Mouse (Mus musculus) CH12.LX (cell line): ENCODE data around the gene Ugt3a1. TPM values are rescaled to one million over a fixed set of nuclear protein-coding genes. Genes with fewer than 3 reads are reported as not detected.

Experiments
- DNase-seq: peaks from one replicate; pipeline ENCODE4 v3.0.0-alpha.2; 2013; ENCODE audit errors: extremely low read depth
- H3K27ac ChIP-seq: 2 replicates; pipeline ENCODE4 v1.5.1; 2012; ENCODE audit warnings: low read depth, mild to moderate bottlenecking, control low read depth, moderate library complexity; ENCODE audit not compliant: insufficient read depth
- H3K27me3 ChIP-seq: replicated peaks from 2 replicates; pipeline ENCODE3; 2012; ENCODE audit warnings: inconsistent platforms
- H3K36me3 ChIP-seq, 2 experiments: replicated peaks in 1 of 2; 2 replicates each; pipeline versions ENCODE3 to v1.6.1; 2012; ENCODE audit warnings: inconsistent platforms in 1 of 2, low read length in 1 of 2, mild to moderate bottlenecking in 1 of 2, mixed read lengths in 1 of 2, moderate library complexity in 1 of 2; ENCODE audit not compliant: control insufficient read depth in 1 of 2, insufficient read depth in 1 of 2
- H3K4me1 ChIP-seq, 2 experiments: 2 replicates each; pipeline ENCODE4 v1.6.1; 2012; ENCODE audit warnings: inconsistent platforms in 1 of 2, moderate library complexity in 1 of 2; ENCODE audit not compliant: insufficient read depth in 2 of 2, control insufficient read depth in 1 of 2
- H3K4me2 ChIP-seq: 2 replicates; pipeline ENCODE4 v1.6.1; 2012; ENCODE audit warnings: low read depth, mild to moderate bottlenecking, control low read depth; ENCODE audit not compliant: poor library complexity, insufficient read depth, severe bottlenecking
- H3K4me3 ChIP-seq, 3 experiments: fragments of 150-350 bp in 1 of 3; sonication (generic) in 1 of 3; replicated peaks in 1 of 3; 2 replicates each; pipeline versions ENCODE3 to v1.5.1; 2011 to 2012; ENCODE audit warnings: low read depth in 2 of 3, low read length in 2 of 3, mild to moderate bottlenecking in 2 of 3, moderate library complexity in 2 of 3, control low read depth in 1 of 3, improper control_type of control experiment in 1 of 3, inconsistent platforms in 1 of 3, mixed read lengths in 1 of 3; ENCODE audit not compliant: poor library complexity in 1 of 3
- H3K79me2 ChIP-seq: replicated peaks from 2 replicates; pipeline ENCODE4 v1.6.1; 2012; ENCODE audit warnings: mild to moderate bottlenecking, moderate library complexity; ENCODE audit not compliant: control insufficient read depth, poor library complexity, insufficient read depth, severe bottlenecking; ENCODE audit errors: extremely low read depth
- H3K9ac ChIP-seq: 2 replicates; pipeline ENCODE4 v1.6.1; 2012; ENCODE audit warnings: low read depth, mild to moderate bottlenecking, control low read depth, moderate library complexity; ENCODE audit not compliant: insufficient read depth
- H3K9me3 ChIP-seq: replicated peaks from 2 replicates; pipeline ENCODE3; 2012; ENCODE audit warnings: low read length, inconsistent platforms, mixed read lengths
- CHD2 ChIP-seq: IDR thresholded peaks from 2 replicates; pipeline ENCODE4 v1.6.1; 2011; ENCODE audit warnings: low read length, improper control_type of control experiment
- CTCF ChIP-seq, 2 experiments: IDR thresholded peaks in 1 of 2; conservative IDR thresholded peaks in 1 of 2; 2 replicates each; pipeline ENCODE4 v1.5.1; 2011 to 2012; ENCODE audit warnings: low read depth in 2 of 2, low read length in 2 of 2, improper control_type of control experiment in 1 of 2, inconsistent platforms in 1 of 2, mild to moderate bottlenecking in 1 of 2, moderate library complexity in 1 of 2
- GABPA ChIP-seq: IDR thresholded peaks from 2 replicates; pipeline ENCODE4 v1.6.1; 2012; ENCODE audit warnings: low read depth, low read length, improper control_type of control experiment, inconsistent platforms; ENCODE audit not compliant: insufficient replicate concordance
- MEF2A ChIP-seq: IDR thresholded peaks from 2 replicates; pipeline ENCODE4 v1.6.1; 2014; ENCODE audit warnings: low read depth, mild to moderate bottlenecking, inconsistent platforms, low read length, improper control_type of control experiment, borderline replicate concordance
- MXI1 ChIP-seq: IDR thresholded peaks from 2 replicates; pipeline ENCODE4 v1.6.1; 2011; ENCODE audit warnings: mild to moderate bottlenecking, low read depth, low read length, improper control_type of control experiment
- RAD21 ChIP-seq: IDR thresholded peaks from 2 replicates; pipeline ENCODE4 v1.6.1; 2011; ENCODE audit warnings: low read depth, mild to moderate bottlenecking, low read length, improper control_type of control experiment, moderate library complexity
- SMC3 ChIP-seq: IDR thresholded peaks from 2 replicates; pipeline ENCODE4 v1.6.1; 2011; ENCODE audit warnings: low read depth, low read length, improper control_type of control experiment
- TBP ChIP-seq: conservative IDR thresholded peaks from 2 replicates; pipeline ENCODE4 v1.6.1; 2011; ENCODE audit warnings: low read depth, low read length, improper control_type of control experiment
- USF1 ChIP-seq: IDR thresholded peaks from 2 replicates; pipeline ENCODE4 v1.6.1; 2014; ENCODE audit warnings: low read depth, mild to moderate bottlenecking, inconsistent platforms, low read length, improper control_type of control experiment
- USF2 ChIP-seq: conservative IDR thresholded peaks from 2 replicates; pipeline ENCODE4 v1.6.1; 2011; ENCODE audit warnings: low read depth, low read length, improper control_type of control experiment
- ZMIZ1 ChIP-seq: IDR thresholded peaks from 2 replicates; pipeline ENCODE4 v1.6.1; 2012; ENCODE audit warnings: low read depth, mild to moderate bottlenecking, inconsistent platforms, low read length, improper control_type of control experiment
- dilution Hi-C: fragments of 300-500 bp; cut with MboI; formaldehyde crosslinking; loops from 2 replicates; pipeline ENCODE4 v1.14.3; 2020; ENCODE audit warnings: low sequenced_read_pairs; ENCODE audit not compliant: extremely low pct_unique_long_range_greater_than_20kb, extremely low pct_ligation_motif_present
- in situ Hi-C: fragments of 300-500 bp; cut with MboI; formaldehyde crosslinking; loops from 3 replicates; pipeline ENCODE4 v1.14.3; 2019; ENCODE audit warnings: low sequenced_read_pairs, low pct_ligation_motif_present, low pct_unique_long_range_greater_than_20kb, mixed read lengths
- polyA plus RNA-seq: library from polyadenylated mRNA; unstranded; fragments of >175 nt; gene quantifications from 2 replicates; pipeline ENCODE4 v1.2.1, GENCODE M21; 2012; ENCODE audit warnings: low read depth; ENCODE audit not compliant: insufficient read length
- total RNA-seq, 2 experiments: library from RNA; depleted of rRNA; stranded (reverse); fragments of 300-350 nt in 1 of 2; fragments of >200 nt in 1 of 2; gene quantifications; 2 replicates each; pipeline ENCODE4 v1.2.3; 2012 to 2014

The Ugt3a1 gene
- total and polyA plus RNA-seq, 3 experiments = not detected

- no peak overlapping the region for H3K4me2 ChIP-seq
- no peaks in the 10 kb centered on the region for H3K27me3 ChIP-seq
- no peaks in the 10 kb centered on the region for H3K79me2 ChIP-seq
- H3K9me3 ChIP-seq = no peaks in the 10 kb centered on the region
- in situ Hi-C loops = no loop called here
- no peak for TF ChIP-seq ZMIZ1
- TF ChIP-seq RAD21 = no peak
- no peak for TF ChIP-seq MXI1
- TF ChIP-seq TBP = no peak
- no peak for TF ChIP-seq CHD2
- 0 out of 4 replicates have a peak, but pooled peaks of 1 of the 2 experiments have one; percentile 1 for TF ChIP-seq CTCF (conservative IDR thresholded peaks at IDR 0.05 in 1 of 2, IDR thresholded peaks at IDR 0.05 in 1 of 2; ENCODE audit: low read depth in 2 of 2, low read length in 2 of 2)
- no peak for TF ChIP-seq USF1
- TF ChIP-seq, all 38 proteins: peak for 1
- no peak for DNase-seq
- Histone ChIP-seq H3K27ac (no peak overlapping the region), H3K4me1 (no peaks in the 10 kb centered on the region), H3K4me3 (no peak overlapping the region), H3K9ac (no peak overlapping the region), H3K36me3 (no peaks in the 10 kb centered on the region)
- dilution Hi-C loops = no loop called here
Observed at GRCm38 (mm10) chr15:9337021-9337420, 60.3 kb downstream of the Ugt3a1 start.

DNA sequence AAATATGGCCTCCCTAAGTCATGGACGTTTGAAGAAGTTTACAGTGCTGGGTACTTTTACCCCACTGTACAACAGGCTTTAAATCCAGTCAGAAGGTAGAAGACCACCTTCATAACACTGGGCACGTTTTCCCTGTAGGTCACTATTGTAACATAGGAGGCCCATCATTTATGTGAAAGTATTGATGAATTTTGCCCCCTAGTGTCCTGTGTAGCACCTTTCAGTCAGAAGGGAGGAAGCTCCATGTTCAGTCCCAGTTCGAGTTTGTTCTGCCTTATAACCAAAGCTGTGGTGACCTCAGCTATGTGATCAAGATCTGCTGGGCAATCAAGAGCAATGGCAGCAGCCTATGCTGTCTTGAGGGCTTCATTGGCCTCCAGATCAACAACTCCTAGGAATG is 72.1 kb downstream of the Ugt3a1 start:
- dilution Hi-C loops = no loop called here
- TF ChIP-seq GABPA = no peak
- peak in 1 of 2 experiments; percentile 48; a peak in 2 of 4 replicates for TF ChIP-seq CTCF (conservative IDR thresholded peaks at IDR 0.05 in 1 of 2, IDR thresholded peaks at IDR 0.05 in 1 of 2; ENCODE audit: low read depth in 2 of 2, low read length in 2 of 2)
- TF ChIP-seq CHD2 = no peak
- peak; percentile 28 for TF ChIP-seq RAD21
- TF ChIP-seq SMC3 = peak; percentile 39
- Histone ChIP-seq H3K4me2 (no peak overlapping the region), H3K27ac (no peak overlapping the region), H3K9ac (no peak overlapping the region), H3K79me2 (no peaks in the 10 kb centered on the region), H3K4me3 (no peak overlapping the region), H3K27me3 (no peaks in the 10 kb centered on the region), H3K9me3 (no peaks in the 10 kb centered on the region), H3K4me1 (peaks cover 0 to 5% of the 10 kb centered on the region in 2 experiments; a peak in 2 of 4 replicates), H3K36me3 (no peaks in the 10 kb centered on the region)
- in situ Hi-C loops = no loop called here
- DNase-seq = peak; percentile 22

- H3K9me3 ChIP-seq = no peaks in the 10 kb centered on the region
- dilution Hi-C loops = no loop called here
- no peak overlapping the region for H3K27ac ChIP-seq
- peak; percentile 34 for DNase-seq
- no peaks in the 10 kb centered on the region for H3K27me3 ChIP-seq
- H3K79me2 ChIP-seq = no peaks in the 10 kb centered on the region
- no peak overlapping the region for H3K4me2 ChIP-seq
- no peak overlapping the region for H3K9ac ChIP-seq
- TF ChIP-seq MEF2A (no peak), CTCF (conservative IDR thresholded peaks at IDR 0.05 in 1 of 2, IDR thresholded peaks at IDR 0.05 in 1 of 2; ENCODE audit: low read depth in 2 of 2, low read length in 2 of 2) (peak in 1 of 2 experiments; percentile 62; a peak in 2 of 4 replicates), RAD21 (peak; percentile 52), SMC3 (peak; percentile 45), USF2 (no peak)
- TF ChIP-seq, all 38 proteins: peak for 3
- no peaks in the 10 kb centered on the region for H3K4me1 ChIP-seq
- H3K4me3 ChIP-seq = no peak overlapping the region
- in situ Hi-C loops = no loop called here
- no peaks in the 10 kb centered on the region for H3K36me3 ChIP-seq
Observed at GRCm38 (mm10) chr15:9362801-9363200, 86.1 kb downstream of the Ugt3a1 start.

Other genes starting within 250 kb of the Ugt3a1 start
- gene Nadk2, start 205.6 kb upstream of the Ugt3a1 start, total RNA-seq (2012; rRNA removed) = 15.2 and 22.6 TPM in 2 replicates
- 35.1 and 37.6 TPM in 2 replicates for gene Nadk2, start 205.6 kb upstream of the Ugt3a1 start, total RNA-seq (2014; rRNA removed)
- gene Nadk2, start 205.6 kb upstream of the Ugt3a1 start, polyA plus RNA-seq = 30.1 and 33.4 TPM in 2 replicates
- 8.1 and 9.1 TPM in 2 replicates for gene Lmbrd2, start 136.3 kb upstream of the Ugt3a1 start, total RNA-seq (2012; rRNA removed)
- gene Lmbrd2, start 136.3 kb upstream of the Ugt3a1 start, total RNA-seq (2014; rRNA removed) = 6.6 and 7.9 TPM in 2 replicates
- gene Lmbrd2, start 136.3 kb upstream of the Ugt3a1 start, polyA plus RNA-seq = 8.0 and 9.7 TPM in 2 replicates
- gene Skp2, start 121.5 kb upstream of the Ugt3a1 start, total RNA-seq (2012; rRNA removed) = 14.1 and 18.6 TPM in 2 replicates
- gene Skp2, start 121.5 kb upstream of the Ugt3a1 start, total RNA-seq (2014; rRNA removed) = 23.2 and 23.4 TPM in 2 replicates
- 20.6 and 23.1 TPM in 2 replicates for gene Skp2, start 121.5 kb upstream of the Ugt3a1 start, polyA plus RNA-seq
- not detected in 2 replicates for gene Ugt3a2, start 58.7 kb downstream of the Ugt3a1 start, total RNA-seq (2012; rRNA removed)
- not detected in 2 replicates for gene Ugt3a2, start 58.7 kb downstream of the Ugt3a1 start, total RNA-seq (2014; rRNA removed)
- gene Ugt3a2, start 58.7 kb downstream of the Ugt3a1 start, polyA plus RNA-seq = not detected in 2 replicates
- 5.0 and 5.7 TPM in 2 replicates for gene Capsl, start 159.1 kb downstream of the Ugt3a1 start, total RNA-seq (2012; rRNA removed)
- gene Capsl, start 159.1 kb downstream of the Ugt3a1 start, total RNA-seq (2014; rRNA removed) = 1.2 TPM in 2 replicates
- 1.6 and 2.2 TPM in 2 replicates for gene Capsl, start 159.1 kb downstream of the Ugt3a1 start, polyA plus RNA-seq